10 mouse cellular contexts compared by ENCODE assay signal in genomic region chr3:130181591-130181980, GRCm38 (mm10). TPM values are rescaled to one million over a fixed set of nuclear protein-coding genes. Genes with fewer than 3 reads are reported as not detected.
DNase-seq lines count a peak whose midpoint lies in the region; ATAC-seq and TF ChIP-seq lines count a peak whose summit lies in the region.
"Had no signal": no experiment of that assay in that cellular context is flagged by ENCODE, and none has a peak within 500 bp of the region (broad histone marks: within the 10 kb centered on the region; RNA-seq: fewer than 3 reads in every experiment).

No protein-coding gene starts in this region.

- ATAC-seq in heart, embryonic 13.5 days (ENCODE audit: extremely low read depth, insufficient number of reproducible peaks, low FRiP score, low TSS enrichment) = no peak
- no peak for ATAC-seq in hindbrain, embryonic 13.5 days (ENCODE audit: low FRiP score)
- ATAC-seq in midbrain, embryonic 12.5 days (ENCODE audit: low FRiP score, low read depth) = no peak
- ATAC-seq: CD4-positive, CD25-positive, alpha-beta regulatory T cell, adult 4 months had no signal

- no peaks in the 10 kb centered on the region for H3K36me3 ChIP-seq in heart, embryonic 13.5 days
- H3K36me3 ChIP-seq in hindbrain, embryonic 13.5 days = no peaks in the 10 kb centered on the region
- H3K36me3 ChIP-seq in midbrain, embryonic 12.5 days = no peaks in the 10 kb centered on the region

- peak overlapping the region; percentile 74 for H3K4me3 ChIP-seq in heart, embryonic 13.5 days
- peak overlapping the region; percentile 67 for H3K4me3 ChIP-seq in cortical plate, adult 2 months (ENCODE audit: insufficient read depth, low read length)
- peak overlapping the region; percentile 58 for H3K4me3 ChIP-seq in hindbrain, embryonic 13.5 days
- H3K4me3 ChIP-seq in midbrain, embryonic 12.5 days = peak overlapping the region; percentile 58

- no peak for TF ChIP-seq CTCF in cortical plate, adult 2 months (IDR thresholded peaks at IDR 0.05; ENCODE audit: extremely low read depth, insufficient read depth, low read length)

- peak overlapping the region; percentile 83 for H3K9ac ChIP-seq in heart, embryonic 13.5 days
- H3K9ac ChIP-seq in hindbrain, embryonic 13.5 days = peak overlapping the region; percentile 67
- peak overlapping the region; percentile 46 for H3K9ac ChIP-seq in midbrain, embryonic 12.5 days (replicated peaks)

- no peak overlapping the region for H3K27ac ChIP-seq in heart, embryonic 13.5 days (replicated peaks)
- H3K27ac ChIP-seq in cortical plate, adult 2 months (ENCODE audit: insufficient read depth, low read length) = no peak overlapping the region
- no peak overlapping the region for H3K27ac ChIP-seq in hindbrain, embryonic 13.5 days
- H3K27ac ChIP-seq in midbrain, embryonic 12.5 days (replicated peaks) = no peak overlapping the region

- peaks cover 20% of the 10 kb centered on the region for H3K4me1 ChIP-seq in heart, embryonic 13.5 days
- H3K4me1 ChIP-seq in cortical plate, adult 2 months (ENCODE audit: control insufficient read depth, insufficient read depth, low read length) = no peaks in the 10 kb centered on the region
- H3K4me1 ChIP-seq in hindbrain, embryonic 13.5 days (replicated peaks) = peaks cover 11% of the 10 kb centered on the region
- peaks cover 12% of the 10 kb centered on the region; the same call in 1 of the 2 replicates for H3K4me1 ChIP-seq in midbrain, embryonic 12.5 days

- peaks cover 10% of the 10 kb centered on the region for H3K27me3 ChIP-seq in heart, embryonic 13.5 days (replicated peaks)
- peaks cover 24% of the 10 kb centered on the region for H3K27me3 ChIP-seq in hindbrain, embryonic 13.5 days
- peaks cover 24% of the 10 kb centered on the region for H3K27me3 ChIP-seq in midbrain, embryonic 12.5 days

- WGBS in heart, embryonic 13.5 days = 15% methylated on average over 8 of the region's 8 CpGs
- 24% methylated on average over 8 of the region's 8 CpGs for WGBS in hindbrain, embryonic 13.5 days
- 25% methylated on average over 8 of the region's 8 CpGs for WGBS in midbrain, embryonic 12.5 days

- intact Hi-C loops in heart, postnatal 25 days (cut with DNase I) = loop anchor here (10.0 kb wide), 2 partner anchors 303 to 513 kb away; no protein-coding TSS in a partner anchor
- intact Hi-C loops in left cerebral cortex, postnatal 4 days (cut with DNase I) = loop anchor here (5.0 kb wide), 1 partner anchor 391 kb away; no protein-coding TSS in a partner anchor

- H3K4me2 ChIP-seq in heart, embryonic 13.5 days = peak overlapping the region; percentile 100
- H3K4me2 ChIP-seq in hindbrain, embryonic 13.5 days = peak overlapping the region; percentile 97
- peak overlapping the region; percentile 91 for H3K4me2 ChIP-seq in midbrain, embryonic 12.5 days (replicated peaks)

- no peaks in the 10 kb centered on the region for H3K9me3 ChIP-seq in heart, embryonic 13.5 days
- H3K9me3 ChIP-seq in hindbrain, embryonic 13.5 days = no peaks in the 10 kb centered on the region
- H3K9me3 ChIP-seq in midbrain, embryonic 12.5 days = no peaks in the 10 kb centered on the region

- DNase-seq in heart, postnatal 25 days (ENCODE audit: low spot score) = no peak
- DNase-seq in thymus, postnatal 0 days (ENCODE audit: low spot score) = no peak
- no peak for DNase-seq in kidney, adult 9 months
- DNase-seq in left cerebral cortex, postnatal 4 days = no peak

- no peak for TF ChIP-seq POLR2A in cortical plate, adult 2 months (IDR thresholded peaks at IDR 0.05; ENCODE audit: extremely low read depth, insufficient read depth, low read length)

RNA-seq across cellular contexts. Expression of gene Col25a1, which starts 50.3 kb away (rescaled TPM):
- 1.9 and 2.0 TPM in 2 replicates for polyA plus RNA-seq in heart, embryonic 13.5 days (2015; fragmentation: Nextera tagmentation; extraction: Ambion mirVana)
- total RNA-seq in heart, postnatal 25 days (2021) = under 1 TPM; 0.36 to 0.42 TPM
- 9.1 and 10.4 TPM in 2 replicates for polyA plus RNA-seq in cortical plate, adult 2 months (2012; rRNA removed)
- polyA plus RNA-seq in hindbrain, embryonic 13.5 days (2015; fragmentation: Nextera tagmentation; extraction: Ambion mirVana) = 3.4 and 3.6 TPM in 2 replicates
- 6.7 and 8.5 TPM in 2 replicates for polyA plus RNA-seq in midbrain, embryonic 12.5 days (2016; fragmentation: Nextera tagmentation; extraction: Ambion mirVana)
- polyA plus RNA-seq in thymus, postnatal 0 days (2015; fragmentation: Nextera tagmentation; extraction: Ambion mirVana) = 0.22 and 0.31 TPM in 2 replicates
- total RNA-seq in left cerebral cortex, postnatal 4 days (2021) = 10 to 100 TPM; 13.0 to 15.9 TPM
- total RNA-seq: megakaryocyte-erythroid progenitor cell, adult 5-6 weeks had no signal
